Mouse (Mus musculus): ENCODE data around the gene Lypd6. TPM values are rescaled to one million over a fixed set of nuclear protein-coding genes. Genes with fewer than 3 reads are reported as not detected.

Gene Lypd6
- total and polyA plus RNA-seq, 3 experiments: not detected

DNA sequence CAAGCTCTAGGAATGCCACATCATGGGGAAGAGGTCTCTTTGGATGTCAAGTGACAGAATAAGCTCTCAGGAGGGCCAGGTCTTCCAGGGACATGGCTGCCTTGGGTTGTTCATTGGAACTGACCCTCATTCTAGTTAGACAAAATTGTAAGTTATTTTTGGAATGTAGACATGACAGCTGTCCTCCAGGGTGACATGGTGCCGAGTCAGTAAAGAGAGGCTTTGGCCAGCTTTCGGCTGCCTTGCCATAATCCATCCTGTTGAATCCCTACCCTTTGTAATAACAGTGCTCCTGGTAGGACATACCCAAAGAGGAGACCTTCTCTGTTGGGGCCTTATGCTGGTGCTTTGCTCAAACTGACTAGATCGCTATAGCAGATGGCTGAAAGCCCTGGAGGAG, 39.8 kb downstream of the Lypd6 start:
- H3K27me3 ChIP-seq (ENCODE audit: control insufficient read depth in 1 of 2, insufficient read depth in 2 of 2, low read length in 2 of 2): no peaks in the 10 kb centered on the region
- H3K4me1 ChIP-seq (ENCODE audit: control insufficient read depth in 1 of 2, insufficient read depth in 2 of 2, low read length in 2 of 2): no peaks in the 10 kb centered on the region
- no peaks in the 10 kb centered on the region for H3K36me3 ChIP-seq (ENCODE audit: control insufficient read depth in 1 of 2, insufficient read depth in 2 of 2, low read length in 2 of 2)
- H3K79me2 ChIP-seq (ENCODE audit: control insufficient read depth, insufficient read depth, low read length, poor library complexity): no peaks in the 10 kb centered on the region
- TF ChIP-seq UBTF (IDR thresholded peaks at IDR 0.05; ENCODE audit: borderline replicate concordance, insufficient read depth, low read depth, low read length): no peak
- no peak for TF ChIP-seq CTCF (IDR thresholded peaks at IDR 0.05 in 2 of 3, conservative IDR thresholded peaks at IDR 0.05 in 1 of 3; ENCODE audit: control insufficient read depth in 1 of 3, insufficient read depth in 1 of 3, low read depth in 2 of 3, low read length in 3 of 3, poor library complexity in 1 of 3, severe bottlenecking in 1 of 3)
- no peak for TF ChIP-seq MYB (IDR thresholded peaks at IDR 0.05; ENCODE audit: low read depth, low read length)
- no peak for TF ChIP-seq HCFC1 (IDR thresholded peaks at IDR 0.05; ENCODE audit: low read depth, low read length)
- no peak for TF ChIP-seq ZC3H11A (IDR thresholded peaks at IDR 0.05; ENCODE audit: low read depth, low read length)
- TF ChIP-seq CHD1 (IDR thresholded peaks at IDR 0.05; ENCODE audit: low read depth, low read length): no peak
- no peak for TF ChIP-seq MYC (IDR thresholded peaks at IDR 0.05; ENCODE audit: low read depth, low read length)
- TF ChIP-seq SMC3 (IDR thresholded peaks at IDR 0.05; ENCODE audit: low read depth, low read length): no peak
- TF ChIP-seq MAZ (IDR thresholded peaks at IDR 0.05; ENCODE audit: low read depth, low read length): no peak
- TF ChIP-seq E2F4 (IDR thresholded peaks at IDR 0.05; ENCODE audit: borderline replicate concordance, low read depth, low read length): no peak
- no peak for TF ChIP-seq MXI1 (IDR thresholded peaks at IDR 0.05; ENCODE audit: low read depth, low read length)
- TF ChIP-seq MAFK (IDR thresholded peaks at IDR 0.05; ENCODE audit: borderline replicate concordance, low read depth, low read length): no peak
- no peak for TF ChIP-seq RCOR1 (IDR thresholded peaks at IDR 0.05; ENCODE audit: low read depth, low read length)
- no peak for TF ChIP-seq GABPA (IDR thresholded peaks at IDR 0.05; ENCODE audit: low read depth, low read length)
- no peak for TF ChIP-seq ETS1 (IDR thresholded peaks at IDR 0.05; ENCODE audit: low read depth, low read length)
- TF ChIP-seq JUND (IDR thresholded peaks at IDR 0.05; ENCODE audit: low read depth, low read length): no peak
- no peak for TF ChIP-seq ZMIZ1 (IDR thresholded peaks at IDR 0.05; ENCODE audit: low read depth, low read length)
- no peak for TF ChIP-seq POLR2AphosphoS2 (IDR thresholded peaks at IDR 0.05; ENCODE audit: low read length)
- no peak for TF ChIP-seq RAD21 (IDR thresholded peaks at IDR 0.05; ENCODE audit: low read depth, low read length)
- TF ChIP-seq MAX (IDR thresholded peaks at IDR 0.05; ENCODE audit: low read length): no peak
- no peak overlapping the region for H3K9ac ChIP-seq (ENCODE audit: control insufficient read depth, low read depth, low read length, poor library complexity, severe bottlenecking)
- DNase-seq (ENCODE audit: low read depth, low spot score): no peak
- no peaks in the 10 kb centered on the region for H3K9me3 ChIP-seq (replicated peaks; ENCODE audit: insufficient read depth, low read length)
- H3K27ac ChIP-seq (ENCODE audit: control insufficient read depth, low read depth, low read length): no peak overlapping the region
- no peak overlapping the region for H3K4me3 ChIP-seq (ENCODE audit: control insufficient read depth in 1 of 2, insufficient read depth in 1 of 2, low read depth in 2 of 2, low read length in 2 of 2)

DNA sequence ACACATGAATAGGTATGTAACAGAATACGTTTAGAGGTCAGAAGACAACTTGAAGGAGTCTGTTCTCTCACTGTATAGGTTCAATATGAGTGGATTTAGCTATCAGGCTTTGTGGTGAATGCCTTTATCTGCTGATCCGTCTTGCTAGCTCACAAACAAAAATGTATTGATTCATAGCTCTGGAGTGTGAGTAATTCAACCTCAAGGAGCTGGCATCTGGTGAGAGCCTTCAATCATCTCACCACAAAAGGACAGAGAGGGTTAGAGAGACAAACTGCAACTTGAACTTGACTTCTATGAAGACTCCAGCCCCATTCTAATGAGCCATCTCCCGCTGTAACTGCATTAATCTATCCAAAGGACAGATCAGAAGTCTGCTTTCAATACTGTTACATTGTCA, 40.6 kb downstream of the Lypd6 start:
- DNase-seq (ENCODE audit: low read depth, low spot score): no peak
- Histone ChIP-seq H3K9me3 (replicated peaks; ENCODE audit: insufficient read depth, low read length) (no peaks in the 10 kb centered on the region), H3K4me1 (ENCODE audit: control insufficient read depth in 1 of 2, insufficient read depth in 2 of 2, low read length in 2 of 2) (no peaks in the 10 kb centered on the region), H3K9ac (ENCODE audit: control insufficient read depth, low read depth, low read length, poor library complexity, severe bottlenecking) (no peak overlapping the region), H3K4me3 (ENCODE audit: control insufficient read depth in 1 of 2, insufficient read depth in 1 of 2, low read depth in 2 of 2, low read length in 2 of 2) (no peak overlapping the region), H3K36me3 (ENCODE audit: control insufficient read depth in 1 of 2, insufficient read depth in 2 of 2, low read length in 2 of 2) (no peaks in the 10 kb centered on the region), H3K79me2 (ENCODE audit: control insufficient read depth, insufficient read depth, low read length, poor library complexity) (no peaks in the 10 kb centered on the region), H3K27ac (ENCODE audit: control insufficient read depth, low read depth, low read length) (no peak overlapping the region), H3K27me3 (ENCODE audit: control insufficient read depth in 1 of 2, insufficient read depth in 2 of 2, low read length in 2 of 2) (no peaks in the 10 kb centered on the region)
- TF ChIP-seq MAX (IDR thresholded peaks at IDR 0.05; ENCODE audit: low read length) (no peak), MYC (IDR thresholded peaks at IDR 0.05; ENCODE audit: low read depth, low read length) (no peak), CTCF (IDR thresholded peaks at IDR 0.05 in 2 of 3, conservative IDR thresholded peaks at IDR 0.05 in 1 of 3; ENCODE audit: control insufficient read depth in 1 of 3, insufficient read depth in 1 of 3, low read depth in 2 of 3, low read length in 3 of 3, poor library complexity in 1 of 3, severe bottlenecking in 1 of 3) (no peak), TAL1 (IDR thresholded peaks at IDR 0.05; ENCODE audit: low read length) (no peak), ZMIZ1 (IDR thresholded peaks at IDR 0.05; ENCODE audit: low read depth, low read length) (no peak), POLR2AphosphoS5 (IDR thresholded peaks at IDR 0.05; ENCODE audit: borderline replicate concordance, low read depth, low read length) (no peak), POLR2A (IDR thresholded peaks at IDR 0.05; ENCODE audit: control insufficient read depth in 1 of 2, insufficient read depth in 1 of 2, low read depth in 1 of 2, low read length in 2 of 2, poor library complexity in 1 of 2) (no peak), MAFK (IDR thresholded peaks at IDR 0.05; ENCODE audit: borderline replicate concordance, low read depth, low read length) (no peak), ZNF384 (IDR thresholded peaks at IDR 0.05; ENCODE audit: low read depth, low read length) (no peak), MYB (IDR thresholded peaks at IDR 0.05; ENCODE audit: low read depth, low read length) (no peak), USF2 (IDR thresholded peaks at IDR 0.05; ENCODE audit: borderline replicate concordance in 1 of 2, insufficient read depth in 1 of 2, low read depth in 1 of 2, low read length in 2 of 2) (no peak), ZKSCAN1 (IDR thresholded peaks at IDR 0.05; ENCODE audit: low read depth, low read length) (no peak), BHLHE40 (IDR thresholded peaks at IDR 0.05; ENCODE audit: borderline replicate concordance, low read depth, low read length) (no peak), E2F4 (IDR thresholded peaks at IDR 0.05; ENCODE audit: borderline replicate concordance, low read depth, low read length) (no peak), MXI1 (IDR thresholded peaks at IDR 0.05; ENCODE audit: low read depth, low read length) (no peak)
